Mouse (Mus musculus): ENCODE measurements around the gene Gm6096. TPM values are rescaled to one million over a fixed set of nuclear protein-coding genes. Genes with fewer than 3 reads are reported as not detected.
A peak's percentile ranks its signal among the peaks of the same experiment; 100 is the strongest.

Gm6096 gene
- total and polyA plus RNA-seq, 2 experiments from 2014 or later: not detected

- TF ChIP-seq CTCF (IDR thresholded peaks at IDR 0.05; ENCODE audit: low read depth): no peak
- Histone ChIP-seq H3K27ac (no peak overlapping the region), H3K27me3 (ENCODE audit: insufficient read depth, low read length) (no peaks in the 10 kb centered on the region), H3K36me3 (ENCODE audit: insufficient read depth, low read length) (peaks cover 87% of the 10 kb centered on the region), H3K4me3 (ENCODE audit: low read length) (no peak overlapping the region), H3K4me1 (ENCODE audit: insufficient read depth, low read length) (no peaks in the 10 kb centered on the region), H3K9ac (replicated peaks; ENCODE audit: low read length) (no peak overlapping the region), H3K9me3 (ENCODE audit: low read length) (no peaks in the 10 kb centered on the region), H3K4me2 (ENCODE audit: low read depth, low read length) (no peak overlapping the region)
- ATAC-seq (no peak), DNase-seq (ENCODE audit: low spot score) (no peak)
- WGBS: 94% methylated on average over 10 of the region's 10 CpGs
These were observed 34.4 kb upstream of the Gm6096 start for GRCm38 (mm10) chr7:34216474-34216873.

- WGBS: 72% methylated on average over 1 of the region's 1 CpGs
- Histone ChIP-seq H3K9me3 (ENCODE audit: low read length) (no peaks in the 10 kb centered on the region), H3K9ac (replicated peaks; ENCODE audit: low read length) (no peak overlapping the region), H3K27me3 (ENCODE audit: insufficient read depth, low read length) (no peaks in the 10 kb centered on the region), H3K4me2 (ENCODE audit: low read depth, low read length) (no peak overlapping the region), H3K36me3 (ENCODE audit: insufficient read depth, low read length) (peaks cover 86% of the 10 kb centered on the region), H3K4me1 (ENCODE audit: insufficient read depth, low read length) (no peaks in the 10 kb centered on the region), H3K4me3 (ENCODE audit: low read length) (no peak overlapping the region), H3K27ac (no peak overlapping the region)
- DNase-seq (ENCODE audit: low spot score) (no peak), ATAC-seq (no peak)
- TF ChIP-seq CTCF (IDR thresholded peaks at IDR 0.05; ENCODE audit: low read depth): no peak
These were observed 32.3 kb upstream of the Gm6096 start for GRCm38 (mm10) chr7:34218496-34218895.

GRCm38 (mm10) chr7:34221594-34222250 is 29.1 kb upstream of the Gm6096 start:
- H3K4me1 ChIP-seq (ENCODE audit: insufficient read depth, low read length): no peaks in the 10 kb centered on the region
- H3K27me3 ChIP-seq (ENCODE audit: insufficient read depth, low read length): no peaks in the 10 kb centered on the region
- H3K9me3 ChIP-seq (ENCODE audit: low read length): no peaks in the 10 kb centered on the region
- no peak overlapping the region for H3K27ac ChIP-seq
- ATAC-seq (no peak), DNase-seq (ENCODE audit: low spot score) (no peak)
- TF ChIP-seq CTCF (IDR thresholded peaks at IDR 0.05; ENCODE audit: low read depth): no peak
- WGBS: 88% methylated on average over 9 of the region's 9 CpGs
- H3K4me3 ChIP-seq (ENCODE audit: low read length): no peak overlapping the region
- no peak overlapping the region for H3K4me2 ChIP-seq (ENCODE audit: low read depth, low read length)
- no peak overlapping the region for H3K9ac ChIP-seq (replicated peaks; ENCODE audit: low read length)
- peaks cover 69% of the 10 kb centered on the region for H3K36me3 ChIP-seq (ENCODE audit: insufficient read depth, low read length)

GRCm38 (mm10) chr7:34222340-34222739 is 28.5 kb upstream of the Gm6096 start:
- Histone ChIP-seq H3K4me2 (ENCODE audit: low read depth, low read length) (no peak overlapping the region), H3K27me3 (ENCODE audit: insufficient read depth, low read length) (no peaks in the 10 kb centered on the region), H3K27ac (no peak overlapping the region), H3K36me3 (ENCODE audit: insufficient read depth, low read length) (peaks cover 72% of the 10 kb centered on the region), H3K9me3 (ENCODE audit: low read length) (no peaks in the 10 kb centered on the region), H3K4me3 (ENCODE audit: low read length) (no peak overlapping the region), H3K4me1 (ENCODE audit: insufficient read depth, low read length) (no peaks in the 10 kb centered on the region), H3K9ac (replicated peaks; ENCODE audit: low read length) (no peak overlapping the region)
- ATAC-seq: no peak
- 97% methylated on average over 10 of the region's 10 CpGs for WGBS
- no peak for TF ChIP-seq CTCF (IDR thresholded peaks at IDR 0.05; ENCODE audit: low read depth)
- no peak for DNase-seq (ENCODE audit: low spot score)

- DNase-seq (ENCODE audit: low spot score) (no peak), ATAC-seq (no peak)
- WGBS: 93% methylated on average over 6 of the region's 6 CpGs
- no peak overlapping the region for H3K27ac ChIP-seq
- no peak overlapping the region for H3K9ac ChIP-seq (replicated peaks; ENCODE audit: low read length)
- no peak overlapping the region for H3K4me3 ChIP-seq (ENCODE audit: low read length)
- H3K27me3 ChIP-seq (ENCODE audit: insufficient read depth, low read length): no peaks in the 10 kb centered on the region
- 0 out of 2 replicates have a peak, but pooled peaks cover 9% of the 10 kb centered on the region for H3K4me1 ChIP-seq (ENCODE audit: insufficient read depth, low read length)
- H3K36me3 ChIP-seq (ENCODE audit: insufficient read depth, low read length): peaks cover 63% of the 10 kb centered on the region
- H3K4me2 ChIP-seq (ENCODE audit: low read depth, low read length): no peak overlapping the region
- no peaks in the 10 kb centered on the region for H3K9me3 ChIP-seq (ENCODE audit: low read length)
- no peak for TF ChIP-seq CTCF (IDR thresholded peaks at IDR 0.05; ENCODE audit: low read depth)
These were observed 26.5 kb upstream of the Gm6096 start for GRCm38 (mm10) chr7:34224308-34224707.

GRCm38 (mm10) chr7:34226086-34226485 is 24.8 kb upstream of the Gm6096 start:
- no peak overlapping the region for H3K4me2 ChIP-seq (ENCODE audit: low read depth, low read length)
- DNase-seq (ENCODE audit: low spot score): peak; percentile 34
- no peak overlapping the region for H3K9ac ChIP-seq (replicated peaks; ENCODE audit: low read length)
- 65% methylated on average over 8 of the region's 8 CpGs for WGBS
- no peak overlapping the region for H3K4me3 ChIP-seq (ENCODE audit: low read length)
- no peaks in the 10 kb centered on the region for H3K9me3 ChIP-seq (ENCODE audit: low read length)
- TF ChIP-seq CTCF (IDR thresholded peaks at IDR 0.05; ENCODE audit: low read depth): no peak
- peaks cover 46% of the 10 kb centered on the region for H3K36me3 ChIP-seq (ENCODE audit: insufficient read depth, low read length)
- ATAC-seq: no peak
- no peak overlapping the region for H3K27ac ChIP-seq
- peaks cover 9% of the 10 kb centered on the region; the same call in 1 of the 2 replicates for H3K4me1 ChIP-seq (ENCODE audit: insufficient read depth, low read length)
- no peaks in the 10 kb centered on the region for H3K27me3 ChIP-seq (ENCODE audit: insufficient read depth, low read length)

- ATAC-seq: no peak
- Histone ChIP-seq H3K9ac (replicated peaks; ENCODE audit: low read length) (no peak overlapping the region), H3K4me3 (ENCODE audit: low read length) (no peak overlapping the region), H3K27ac (no peak overlapping the region), H3K4me1 (ENCODE audit: insufficient read depth, low read length) (peaks cover 9% of the 10 kb centered on the region; the same call in 1 of the 2 replicates), H3K9me3 (ENCODE audit: low read length) (no peaks in the 10 kb centered on the region), H3K4me2 (ENCODE audit: low read depth, low read length) (no peak overlapping the region), H3K27me3 (ENCODE audit: insufficient read depth, low read length) (no peaks in the 10 kb centered on the region), H3K36me3 (ENCODE audit: insufficient read depth, low read length) (peaks cover 39% of the 10 kb centered on the region)
- WGBS: 93% methylated on average over 12 of the region's 12 CpGs
- TF ChIP-seq CTCF (IDR thresholded peaks at IDR 0.05; ENCODE audit: low read depth): peak; percentile 32
- no peak for DNase-seq (ENCODE audit: low spot score)
These were observed 24.0 kb upstream of the Gm6096 start for GRCm38 (mm10) chr7:34226846-34227245.
